Mouse (Mus musculus) testis, adult 2 months (tissue): Measurements from ENCODE around the gene Bloc1s1.

Experiments
- CTCF ChIP-seq: fragments of 200-500 bp; IDR thresholded peaks from 2 replicates; pipeline ENCODE4 v1.5.1; 2012; ENCODE audit warnings: low read depth, mild to moderate bottlenecking, inconsistent platforms, low read length, moderate library complexity; ENCODE audit not compliant: control insufficient read depth, insufficient read depth, insufficient replicate concordance
- POLR2A ChIP-seq: fragments of 200-500 bp; IDR thresholded peaks from 2 replicates; pipeline ENCODE4 v1.6.1; 2012; ENCODE audit warnings: low read depth, mild to moderate bottlenecking, inconsistent platforms, low read length, moderate library complexity; ENCODE audit not compliant: control insufficient read depth

GRCm38 (mm10) chr10:128933976-128934721 is 10.3 kb upstream of the Bloc1s1 start:
- TF ChIP-seq CTCF (no peak), POLR2A (no peak)
